Mouse (Mus musculus) C2C12 (cell line): ENCODE data around the gene Arhgef3.

Experiments
- CTCF ChIP-seq: IDR thresholded peaks from one replicate; pipeline ENCODE4 v1.5.1; 2011; ENCODE audit not compliant: control insufficient read depth, insufficient read depth, insufficient read length
- MAX ChIP-seq: IDR thresholded peaks from one replicate; pipeline ENCODE4 v1.6.1; 2011; ENCODE audit warnings: mild to moderate bottlenecking, control low read depth
- USF1 ChIP-seq: IDR thresholded peaks from one replicate; pipeline ENCODE4 v1.6.1; 2011; ENCODE audit warnings: low read depth, mild to moderate bottlenecking, control low read depth, moderate library complexity

DNA sequence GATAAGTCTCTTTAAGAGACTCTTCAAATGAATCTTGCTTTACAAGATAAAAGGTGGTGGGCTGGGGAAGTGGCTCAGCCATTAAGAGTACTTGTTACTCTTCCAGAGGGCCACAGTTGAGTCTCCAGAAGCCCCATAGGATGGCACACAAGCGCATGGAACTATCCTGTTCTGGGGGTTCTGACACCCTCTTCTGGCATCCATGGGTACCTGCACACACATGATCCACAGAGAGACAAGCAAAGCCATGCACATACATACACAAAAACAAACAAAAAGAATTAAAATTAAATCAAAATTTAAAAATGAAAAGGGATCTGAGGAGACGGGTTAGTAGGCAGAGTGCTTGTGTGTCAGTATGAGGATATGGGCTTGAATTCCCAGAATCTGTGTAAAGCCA, 278.0 kb downstream of the Arhgef3 start:
- TF ChIP-seq CTCF (no peak), USF1 (no peak), MAX (no peak)
